Mouse (Mus musculus): ENCODE results near the gene Mars2.

Gene Mars2

DNA sequence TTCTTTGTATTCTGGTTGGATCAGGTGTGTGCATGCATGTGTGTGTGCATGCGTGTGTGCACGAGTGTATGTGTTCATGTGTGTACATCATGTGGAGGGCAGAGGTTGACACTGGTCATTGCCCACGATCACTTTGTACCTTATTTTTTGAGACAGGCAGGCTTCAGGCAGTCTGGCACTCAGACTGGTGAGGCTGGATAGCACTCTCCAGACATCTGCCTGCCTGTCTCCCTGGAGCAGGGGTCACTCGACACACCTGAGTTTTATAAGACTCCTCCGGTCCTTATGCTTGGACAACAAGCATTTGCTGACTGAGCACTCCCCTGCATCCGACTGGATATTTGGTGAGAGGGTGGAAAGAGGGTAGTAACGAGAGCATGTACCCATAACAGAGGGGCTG, 14.0 kb upstream of the Mars2 start:
- no peak for DNase-seq

DNA sequence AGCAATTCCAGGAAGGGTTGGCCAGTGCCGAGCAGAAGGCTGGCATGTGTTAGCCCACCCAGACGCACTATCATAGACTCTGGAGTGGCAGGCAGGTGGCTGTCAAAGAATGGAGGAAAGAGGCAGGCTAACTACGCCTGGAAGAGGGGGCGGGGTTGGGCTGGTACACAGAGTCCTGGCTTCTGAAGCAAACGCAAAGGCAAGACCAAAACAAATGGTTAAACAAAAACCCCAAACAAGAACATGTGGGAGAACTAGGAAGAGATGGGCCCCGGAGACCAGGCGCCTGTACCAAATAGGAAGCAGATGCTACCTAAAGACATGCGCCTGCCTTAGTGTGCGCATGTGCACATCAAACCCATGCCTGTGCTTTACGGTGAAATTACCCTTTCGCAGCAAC, 12.9 kb upstream of the Mars2 start:
- no peak for DNase-seq

DNA sequence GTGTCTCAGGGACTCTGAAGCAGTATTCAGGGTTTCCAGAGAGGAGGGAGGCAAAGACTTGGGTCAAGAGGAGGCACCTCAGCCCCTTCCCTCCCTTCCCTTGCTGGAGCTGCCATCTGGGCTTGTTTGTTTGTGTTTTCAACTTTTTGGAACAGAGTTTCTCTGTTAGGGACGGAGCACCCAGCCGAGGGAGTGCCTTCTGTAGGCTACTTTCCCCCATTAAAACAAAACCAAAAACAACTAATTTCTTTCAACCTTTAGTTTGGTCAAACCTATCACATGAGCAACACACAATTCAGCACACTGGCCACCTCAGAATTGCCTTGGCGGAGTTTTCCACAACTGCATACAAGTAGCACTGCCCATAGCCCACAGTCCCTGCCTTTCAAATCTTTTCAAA, 11.6 kb upstream of the Mars2 start:
- no peak for DNase-seq

DNA sequence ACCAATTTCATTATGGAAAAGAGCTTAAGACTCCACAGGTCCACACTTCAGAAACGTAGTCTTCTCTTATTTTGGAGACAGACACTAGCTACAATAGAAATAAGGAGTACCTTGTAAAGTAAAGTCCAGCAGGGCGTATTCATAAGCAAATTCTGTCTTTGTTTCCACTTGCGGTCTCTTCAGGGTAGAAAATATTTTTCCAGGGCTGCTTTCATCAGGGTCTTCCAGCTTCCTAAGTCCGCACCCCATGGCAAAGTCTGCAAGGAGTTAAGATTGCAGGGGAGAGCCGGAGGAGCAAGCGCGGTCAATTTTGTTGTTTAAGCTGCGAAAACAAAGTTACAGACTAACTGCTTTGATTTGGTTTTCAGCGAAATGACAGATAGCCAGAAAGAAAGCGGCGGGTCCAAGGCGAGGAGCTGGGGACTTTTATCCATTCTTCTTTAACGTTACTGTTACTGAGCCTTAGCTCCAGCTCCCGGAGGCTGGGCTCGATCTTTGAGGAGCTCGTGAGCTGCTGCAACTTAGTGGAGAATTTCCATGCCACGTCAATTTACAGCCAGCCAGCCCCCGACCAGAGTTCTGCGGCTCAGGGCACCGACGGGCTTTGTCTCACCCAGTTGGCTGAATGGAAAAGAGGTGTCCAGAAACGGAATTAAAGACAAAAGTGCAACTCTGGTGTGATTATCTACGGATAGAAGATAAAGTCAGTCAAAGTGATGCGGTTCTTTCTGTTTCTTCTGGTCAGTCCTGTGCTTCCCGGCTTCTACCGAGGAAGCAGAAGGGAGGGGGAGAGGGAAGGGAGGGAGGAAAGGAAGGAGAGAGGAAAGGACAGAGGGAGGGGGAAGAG, 10.7 kb upstream of the Mars2 start, which contains the start of gene Rftn2:
Gene Rftn2, minus strand, starts transcription at position 772 of the 847 bp plus-strand sequence.
- peak; percentile 37 for DNase-seq

DNA sequence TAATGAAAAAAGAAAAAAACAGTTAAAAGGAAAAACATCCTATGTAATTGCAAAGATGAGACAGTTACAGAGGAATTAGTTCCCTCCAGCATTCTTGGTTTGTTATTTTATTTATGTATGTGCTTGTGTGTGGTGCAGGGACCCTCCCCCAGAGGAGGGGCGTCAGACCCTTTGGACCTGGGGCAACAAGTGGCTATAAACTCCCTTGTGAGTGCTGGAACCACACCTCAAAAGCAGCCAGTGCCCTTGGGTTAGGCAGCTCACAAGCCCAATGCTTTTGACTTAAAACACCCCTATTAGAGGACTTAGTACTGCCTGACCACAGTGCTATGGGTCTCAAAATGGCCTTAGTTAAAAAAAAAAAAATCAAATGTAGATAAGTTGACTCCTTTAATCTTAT, 9.6 kb upstream of the Mars2 start:
- DNase-seq = no peak

DNA sequence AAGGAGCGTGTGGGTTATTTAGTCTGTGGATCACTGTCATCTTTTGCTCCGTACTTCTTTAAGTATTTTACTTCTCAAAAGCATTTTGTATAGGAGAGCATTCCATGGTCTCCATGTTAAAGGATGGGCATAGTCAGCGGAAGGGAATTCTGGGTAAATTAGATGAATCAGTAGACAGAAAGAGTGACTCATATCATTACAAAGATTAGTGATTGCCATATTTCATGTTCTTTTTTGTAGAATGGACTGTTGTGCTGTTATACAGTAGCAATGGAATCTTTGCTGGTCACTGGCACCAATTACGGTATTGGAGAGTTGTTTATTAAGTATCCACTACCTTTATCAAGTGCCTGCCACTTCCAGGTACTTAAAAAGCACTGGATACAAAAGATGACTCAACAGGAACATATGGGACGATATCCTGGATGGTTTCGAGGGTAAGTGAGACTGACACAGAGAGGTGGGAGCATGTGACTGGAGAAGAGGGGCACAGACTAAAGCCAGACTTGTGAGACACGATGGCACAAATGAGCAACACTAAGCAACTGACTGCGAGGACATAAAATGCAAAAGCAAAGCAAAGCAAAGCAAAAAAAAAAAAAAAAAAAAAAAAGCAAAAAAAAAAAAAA, 8.6 kb upstream of the Mars2 start:
- no peak for DNase-seq

DNA sequence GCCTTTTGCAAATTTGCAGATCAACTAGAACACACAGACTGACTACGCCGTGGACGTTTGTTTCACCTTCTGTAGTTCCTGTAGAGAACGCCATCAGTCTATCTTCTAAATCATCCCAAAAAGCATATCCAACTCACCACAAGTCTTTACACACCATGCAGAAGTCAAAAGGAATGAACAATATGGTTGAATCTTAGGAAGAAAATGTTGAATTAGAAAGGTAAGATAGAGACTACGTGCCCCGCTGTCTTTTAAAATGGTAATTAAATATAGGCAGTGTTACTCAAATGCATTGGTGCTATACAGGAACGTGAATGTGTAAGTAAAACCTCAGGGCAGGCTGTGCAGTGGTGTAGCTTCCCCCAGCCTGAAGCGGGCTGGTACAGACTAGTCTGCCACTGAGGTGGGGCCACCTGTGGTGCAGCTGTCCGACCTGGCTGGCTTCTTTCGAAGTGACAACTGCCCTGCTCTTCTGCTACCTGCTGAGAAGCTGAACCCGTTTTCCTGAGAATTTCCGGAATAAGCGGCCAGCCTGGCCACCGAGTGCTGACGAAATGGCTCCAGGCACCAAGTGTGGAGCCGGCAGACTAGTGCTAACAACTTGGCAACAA, 2.0 kb upstream of the Mars2 start:
- no peak for DNase-seq

DNA sequence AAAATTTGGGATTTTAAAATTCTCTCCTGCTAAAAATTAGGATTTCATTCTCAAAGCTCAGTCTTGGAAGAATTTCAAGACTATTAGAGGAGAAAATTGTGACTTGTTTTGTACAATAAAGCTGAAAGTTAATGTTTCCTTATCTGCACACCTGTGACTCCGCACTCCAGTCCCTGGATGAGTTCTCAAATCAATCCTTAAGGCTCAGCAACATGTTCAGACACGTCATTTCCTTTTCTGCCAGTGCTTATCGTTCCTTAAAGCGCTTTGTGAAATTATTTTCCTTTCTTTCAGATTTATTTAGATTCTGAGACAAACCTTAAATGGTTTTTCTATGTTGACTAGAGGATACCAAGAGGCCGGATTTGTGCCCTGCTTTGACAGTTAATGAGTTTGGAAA, 490 bp upstream of the Mars2 start:
- DNase-seq = no peak

DNA sequence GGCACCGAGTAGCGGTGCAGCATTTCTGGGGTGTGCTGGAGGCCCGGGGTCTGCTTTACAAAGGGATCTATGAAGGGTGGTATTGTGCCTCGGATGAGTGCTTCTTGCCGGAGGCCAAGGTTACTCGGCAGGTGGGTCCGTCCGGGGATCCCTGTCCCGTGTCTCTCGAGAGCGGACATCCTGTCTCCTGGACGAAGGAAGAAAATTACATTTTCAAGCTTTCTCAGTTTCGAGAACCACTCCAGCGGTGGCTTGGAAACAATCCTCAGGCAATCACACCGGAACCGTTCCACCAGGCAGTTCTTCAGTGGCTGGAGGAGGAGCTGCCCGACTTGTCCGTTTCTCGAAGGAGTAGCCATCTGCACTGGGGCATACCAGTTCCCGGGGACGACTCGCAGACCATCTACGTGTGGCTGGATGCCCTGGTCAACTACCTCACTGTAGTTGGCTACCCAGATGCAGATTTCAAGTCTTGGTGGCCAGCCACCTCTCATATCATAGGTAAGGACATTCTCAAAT, 725 bp downstream of the Mars2 start:
- DNase-seq = no peak

DNA sequence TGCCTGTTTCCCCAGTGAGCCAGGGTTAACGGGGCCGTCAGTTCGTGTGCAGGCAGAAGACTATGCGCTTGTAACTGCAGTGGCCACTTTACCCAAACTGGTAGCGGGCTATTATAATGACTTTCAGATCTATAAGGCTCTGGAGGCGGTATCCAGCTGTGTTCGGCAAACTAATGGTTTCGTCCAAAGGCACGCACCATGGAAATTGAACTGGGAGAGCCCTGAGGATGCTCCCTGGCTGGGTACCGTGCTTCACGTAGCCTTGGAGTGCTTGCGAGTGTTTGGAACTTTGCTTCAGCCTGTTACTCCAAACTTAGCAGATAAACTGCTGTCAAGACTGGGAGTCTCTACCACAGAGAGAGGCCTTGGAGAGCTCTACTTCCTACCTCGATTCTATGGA, 1.5 kb downstream of the Mars2 start:
- DNase-seq = no peak

DNA sequence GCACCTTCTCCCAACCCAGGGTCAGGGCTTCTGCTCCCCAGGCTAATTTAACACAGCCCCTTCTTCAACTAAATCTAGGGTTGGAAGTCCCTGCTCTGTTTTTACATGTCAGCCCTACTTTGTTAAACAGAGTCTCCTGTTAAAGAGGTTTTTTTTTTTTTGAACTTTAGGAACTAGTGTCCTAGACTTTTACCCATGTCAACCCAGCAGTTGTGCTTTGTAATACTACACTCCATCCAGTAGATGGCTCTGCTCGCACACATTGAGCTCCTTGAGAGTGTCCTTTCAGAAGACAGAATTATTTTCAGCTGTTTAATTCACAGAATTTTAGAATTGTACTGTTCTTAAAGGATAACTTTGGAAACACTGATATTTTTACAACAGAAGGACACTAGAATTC, 2.3 kb downstream of the Mars2 start:
- DNase-seq = peak; percentile 45

DNA sequence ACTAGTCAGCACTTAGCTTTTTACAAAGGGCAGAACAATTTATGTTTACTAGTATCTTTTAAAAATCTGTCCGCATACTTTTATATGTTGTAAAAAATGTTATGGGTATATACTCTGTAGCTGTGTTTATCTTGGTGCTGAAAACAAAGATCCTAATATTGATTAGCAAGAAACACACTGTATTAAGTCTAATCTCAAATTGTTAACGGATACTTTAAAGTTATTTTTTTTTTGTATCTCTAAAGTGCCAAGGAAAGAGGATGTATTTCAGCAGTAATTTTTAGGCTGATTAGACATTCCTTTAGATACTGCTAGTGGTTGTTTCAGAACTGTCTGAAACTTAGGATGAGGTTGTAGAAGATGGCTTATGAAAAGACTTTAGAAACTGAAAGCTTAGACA, 9.4 kb downstream of the Mars2 start:
- DNase-seq = no peak

DNA sequence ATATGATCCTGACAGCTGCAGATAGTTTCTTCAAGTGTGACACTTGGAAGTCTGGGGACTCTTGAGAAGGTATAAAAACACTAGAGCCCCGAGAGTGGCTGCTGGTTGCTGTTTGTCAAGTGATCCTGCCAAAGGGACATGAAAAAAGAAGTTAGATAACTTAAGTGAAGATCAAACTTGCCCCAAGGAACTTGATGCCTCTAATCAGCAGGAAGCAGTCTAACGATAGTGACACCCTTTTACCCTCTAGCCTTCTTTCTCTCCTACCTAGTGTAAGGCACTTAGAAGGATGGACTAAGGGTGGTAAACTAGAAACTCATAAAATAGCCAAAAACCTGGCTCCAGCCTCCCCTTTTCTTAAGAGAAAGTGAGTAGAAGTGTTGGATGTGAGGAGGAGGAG, 27.4 kb downstream of the Mars2 start:
- no peak for DNase-seq

DNA sequence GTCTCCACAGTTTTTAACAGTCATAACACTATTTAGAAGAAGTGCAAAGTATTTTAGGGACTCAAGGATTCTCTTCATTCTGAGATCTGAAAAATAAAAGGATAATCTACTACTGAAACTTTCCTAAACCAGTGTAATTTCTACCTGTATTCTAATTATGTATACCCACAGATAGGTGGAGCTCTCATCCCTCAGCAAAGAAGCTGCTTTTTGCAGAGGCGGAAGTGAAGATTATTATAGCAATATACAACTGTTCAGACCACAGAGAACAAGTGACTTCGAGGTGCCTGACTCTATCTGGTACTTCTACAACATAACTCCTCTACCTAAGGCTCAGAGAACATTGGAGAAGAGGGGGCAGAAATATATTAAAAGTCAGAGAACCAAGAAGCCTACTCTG, 28.5 kb downstream of the Mars2 start:
- no peak for DNase-seq

DNA sequence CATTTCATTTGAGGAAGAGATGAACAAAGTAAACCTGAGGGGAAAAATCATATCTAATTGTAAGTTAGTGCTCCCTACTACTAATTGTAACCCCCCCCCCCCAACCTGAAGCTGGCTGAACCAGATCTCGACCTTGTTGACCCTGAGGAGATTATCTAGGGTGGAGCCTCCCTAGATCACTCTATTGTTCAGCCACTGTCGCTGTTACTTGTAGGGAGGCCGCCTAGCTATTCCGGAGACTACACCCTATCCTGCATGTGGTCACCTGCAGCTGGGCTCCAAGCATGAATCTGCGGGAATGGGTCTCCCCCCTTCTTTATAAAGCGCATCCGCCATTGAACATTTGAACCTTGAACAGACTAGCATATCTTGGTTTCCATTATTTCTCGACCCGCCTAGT, 42.1 kb downstream of the Mars2 start:
- DNase-seq = no peak

Data from lung, postnatal 14 days (tissue).